Mouse (Mus musculus): ENCODE measurements around the gene Apold1. TPM values are rescaled to one million over a fixed set of nuclear protein-coding genes. Genes with fewer than 3 reads are reported as not detected.

Gene Apold1
- 0.44 and 0.59 TPM in 2 replicates for polyA plus RNA-seq (2012; ENCODE audit: low replicate concordance)

DNA sequence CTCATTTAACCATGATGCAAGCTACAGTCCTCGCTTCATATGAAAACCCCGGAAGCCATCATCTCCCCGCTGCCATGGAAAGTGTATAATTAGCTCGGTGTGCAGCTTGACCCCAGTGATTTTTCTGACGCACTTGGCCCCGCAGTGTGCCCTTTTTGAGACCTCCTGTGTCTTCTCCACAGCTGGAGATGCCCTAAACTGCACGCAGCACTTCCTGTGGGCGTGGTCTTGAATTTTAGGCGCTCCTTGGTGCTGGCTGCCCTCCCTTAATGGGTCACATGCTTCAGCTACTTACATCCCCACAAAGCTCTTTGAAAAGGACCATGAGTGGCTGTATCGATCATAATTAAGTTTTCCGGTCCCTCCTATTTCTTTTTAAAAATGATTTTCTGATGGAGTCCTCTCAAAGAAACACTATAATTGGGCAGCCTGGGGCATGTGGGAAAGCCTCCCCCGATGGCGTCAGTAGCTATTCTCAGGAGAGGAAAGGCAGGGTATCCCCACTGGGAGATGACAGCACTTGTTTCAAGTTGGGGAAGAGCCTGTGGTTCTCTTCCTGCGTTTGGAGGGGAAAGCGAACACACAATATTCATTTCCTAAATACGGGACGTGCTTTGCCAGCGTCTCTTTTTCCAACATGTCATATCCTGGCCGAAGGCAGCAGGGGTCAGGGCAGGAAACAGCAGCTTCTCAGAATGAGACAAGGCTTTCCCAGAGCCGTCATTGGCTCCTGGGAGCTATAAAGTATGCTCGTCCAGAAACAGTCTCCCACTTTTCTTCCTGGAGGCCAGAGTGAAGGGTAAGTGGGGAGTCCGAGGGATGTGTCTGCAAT is at the start of gene Apold1:
Gene Apold1, plus strand, starts transcription at position 488 of the 832 bp plus-strand sequence.

DNA sequence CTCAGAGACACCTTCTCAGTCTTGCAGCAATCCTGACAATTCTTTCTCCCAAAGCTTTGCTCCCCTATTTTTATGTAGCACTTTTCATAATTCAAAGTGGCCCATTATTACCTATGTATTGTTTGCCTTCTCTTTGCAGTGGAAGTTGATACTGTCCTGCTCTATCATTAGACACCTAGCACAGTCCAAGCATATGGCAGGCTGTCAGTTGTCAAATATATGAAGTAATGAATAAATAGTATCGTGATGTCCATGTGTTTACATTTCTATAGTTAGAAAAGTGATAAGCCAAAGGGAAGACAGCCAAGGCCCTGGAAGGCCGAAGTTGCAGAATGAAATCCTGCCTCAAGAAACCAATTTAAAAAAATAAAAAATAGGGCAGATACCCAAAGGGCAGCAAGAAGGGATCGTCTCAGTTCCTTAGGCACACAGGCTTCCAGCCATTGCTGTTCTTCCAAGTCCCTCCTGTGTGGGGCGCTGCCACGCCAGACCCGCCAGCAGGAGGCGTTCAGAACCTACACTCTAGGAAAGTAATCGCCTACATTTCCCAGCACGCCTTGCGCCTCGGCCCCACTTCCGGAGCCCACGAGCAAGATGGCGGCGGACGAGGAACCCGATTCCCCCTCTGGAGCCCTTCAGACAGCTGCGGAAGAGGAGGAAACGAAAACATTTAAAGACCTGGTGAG is 29.7 kb downstream of the Apold1 start, which contains the start of gene Ddx47:
Gene Ddx47, plus strand, starts transcription at position 565 of the 686 bp plus-strand sequence.

Other genes starting within 250 kb of the Apold1 start
- 1.6 and 3.2 TPM in 2 replicates for gene Dusp16, start 189.1 kb upstream of the Apold1 start, polyA plus RNA-seq (2012; ENCODE audit: low replicate concordance)
- 3.1 and 6.3 TPM in 2 replicates for gene Crebl2, start 151.6 kb upstream of the Apold1 start, polyA plus RNA-seq (2012; ENCODE audit: low replicate concordance)
- gene Gpr19, start 83.1 kb upstream of the Apold1 start, polyA plus RNA-seq (2012; ENCODE audit: low replicate concordance), result 0.47 and 3.2 TPM in 2 replicates
- 59.9 and 68.8 TPM in 2 replicates for gene Cdkn1b, start 61.3 kb upstream of the Apold1 start, polyA plus RNA-seq (2012; ENCODE audit: low replicate concordance)
- 2.6 and 5.3 TPM in 2 replicates for gene Ddx47, start 29.9 kb downstream of the Apold1 start, polyA plus RNA-seq (2012; ENCODE audit: low replicate concordance)
- 0.16 TPM in 1 of 2 replicates, not detected in the other for gene Gprc5a, start 83.9 kb downstream of the Apold1 start, polyA plus RNA-seq (2012; ENCODE audit: low replicate concordance)
- not detected in 2 replicates for gene Gprc5d, start 136.6 kb downstream of the Apold1 start, polyA plus RNA-seq (2012; ENCODE audit: low replicate concordance)
- gene Fam234b, start 216.3 kb downstream of the Apold1 start, polyA plus RNA-seq (2012; ENCODE audit: low replicate concordance), result 9.9 and 13.6 TPM in 2 replicates
- gene Hebp1, start 216.3 kb downstream of the Apold1 start, polyA plus RNA-seq (2012; ENCODE audit: low replicate concordance), result 6.6 and 13.1 TPM in 2 replicates

Measured in leukemia stem cell, adult 10-12 weeks (primary cell).